Mouse (Mus musculus) heart, postnatal 14 days (tissue): ENCODE measurements around the gene Ifitm6. TPM values are rescaled to one million over a fixed set of nuclear protein-coding genes. Genes with fewer than 3 reads are reported as not detected.
A peak's percentile ranks its signal among the peaks of the same experiment; 100 is the strongest.
"Not testable (repeated sequence)": the region's sequence is repeated elsewhere in the genome, so short reads cannot be mapped to it uniquely, and the experiment has no call there.

Experiments used
- DNase-seq, 2 experiments: peaks; one replicate each; pipeline ENCODE4 v3.0.0; 2021 to 2022
- intact Hi-C: fragments of 180-260 bp; cut with DNase I; formaldehyde crosslinking; loops from one replicate; pipeline ENCODE4 v1.15.1; 2025
- total RNA-seq, 2 experiments: library from RNA; stranded (reverse); gene quantifications; 2 replicates each; pipeline ENCODE4 v1.2.3; 2021

The Ifitm6 gene
- total RNA-seq, 2 experiments from 2014 or later = 0.34 to 1.1 TPM

DNA sequence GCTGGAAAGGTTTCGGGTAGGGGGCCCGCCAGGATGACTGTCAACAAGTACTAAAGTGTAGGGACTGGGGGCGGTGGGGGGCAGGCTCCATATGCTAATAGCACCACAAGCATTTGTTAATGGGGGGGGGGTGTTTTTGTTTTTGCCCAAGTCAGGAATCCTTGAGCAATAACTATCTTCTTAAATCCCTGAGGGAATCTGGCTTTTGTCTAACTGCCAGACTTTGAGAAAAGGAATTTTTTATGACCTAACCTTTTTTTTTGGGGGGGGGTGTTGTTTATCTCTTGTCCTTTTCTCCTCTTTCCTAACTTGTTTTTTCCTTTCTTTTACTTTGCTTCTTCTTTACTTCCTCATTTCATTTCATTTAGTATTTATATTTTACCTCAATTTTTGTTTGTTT is 42.3 kb downstream of the Ifitm6 start:
- no peak for DNase-seq
- intact Hi-C loops = no loop called here

DNA sequence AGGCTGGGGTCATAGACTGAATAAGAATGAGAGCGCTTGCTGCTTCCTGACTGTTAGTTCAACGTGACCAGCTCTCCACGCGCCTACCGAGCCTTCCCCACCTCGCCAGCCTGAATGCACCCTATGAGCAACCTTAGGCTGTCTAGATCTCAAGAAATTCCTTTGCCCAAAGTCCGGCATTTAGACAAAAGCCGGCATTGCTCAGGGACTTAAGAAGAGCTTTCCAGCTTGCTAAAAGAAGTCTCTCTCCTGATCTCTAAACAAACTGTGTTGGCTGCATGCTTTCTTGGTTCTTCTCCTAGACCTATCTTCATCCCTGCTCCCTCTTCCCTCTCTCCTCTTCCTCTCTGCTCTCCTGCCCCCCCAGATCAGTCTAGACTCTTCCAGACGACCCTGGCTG is 42.8 kb downstream of the Ifitm6 start:
- intact Hi-C loops = loop anchor here (5.0 kb wide), 1 partner anchor 32 kb away; no protein-coding TSS in a partner anchor
- no peak for DNase-seq

DNA sequence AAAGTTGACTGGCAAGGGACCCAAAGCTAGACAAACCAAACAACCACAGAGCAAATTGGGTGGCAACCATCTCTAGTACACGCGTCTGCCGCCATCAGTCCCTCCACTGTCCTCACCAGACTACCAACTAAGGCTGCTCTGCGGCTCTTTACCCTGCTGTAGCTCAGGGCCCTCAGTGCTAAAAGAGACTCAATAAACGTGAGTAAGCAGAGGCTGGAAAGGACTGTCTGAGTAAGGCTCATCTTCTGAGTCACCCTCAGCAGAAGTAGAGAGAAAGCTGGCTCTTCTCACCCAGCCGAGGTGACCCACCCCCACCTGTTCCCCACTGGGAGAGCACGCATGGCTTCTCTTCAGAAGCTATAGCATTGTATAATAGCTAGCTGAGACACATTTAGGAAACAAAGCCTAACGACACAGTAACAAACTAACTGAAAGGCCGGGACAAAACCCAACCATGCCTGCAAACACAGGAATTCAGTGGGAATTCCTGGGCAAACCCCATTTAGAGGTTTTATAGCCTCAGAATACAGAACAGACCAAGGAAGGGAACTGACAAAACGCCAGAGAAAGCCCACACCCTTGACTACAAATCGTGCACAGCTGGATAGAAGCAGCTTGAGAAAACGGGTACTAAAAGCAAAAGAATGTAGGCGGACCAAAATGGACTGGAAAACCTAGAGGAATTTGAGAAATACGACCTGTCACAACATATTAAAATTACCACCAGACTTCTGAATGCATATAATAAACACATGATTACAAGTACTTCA is 44.1 kb downstream of the Ifitm6 start:
- intact Hi-C loops = loop anchor here (5.0 kb wide), 1 partner anchor 34 kb away; no protein-coding TSS in a partner anchor

DNA sequence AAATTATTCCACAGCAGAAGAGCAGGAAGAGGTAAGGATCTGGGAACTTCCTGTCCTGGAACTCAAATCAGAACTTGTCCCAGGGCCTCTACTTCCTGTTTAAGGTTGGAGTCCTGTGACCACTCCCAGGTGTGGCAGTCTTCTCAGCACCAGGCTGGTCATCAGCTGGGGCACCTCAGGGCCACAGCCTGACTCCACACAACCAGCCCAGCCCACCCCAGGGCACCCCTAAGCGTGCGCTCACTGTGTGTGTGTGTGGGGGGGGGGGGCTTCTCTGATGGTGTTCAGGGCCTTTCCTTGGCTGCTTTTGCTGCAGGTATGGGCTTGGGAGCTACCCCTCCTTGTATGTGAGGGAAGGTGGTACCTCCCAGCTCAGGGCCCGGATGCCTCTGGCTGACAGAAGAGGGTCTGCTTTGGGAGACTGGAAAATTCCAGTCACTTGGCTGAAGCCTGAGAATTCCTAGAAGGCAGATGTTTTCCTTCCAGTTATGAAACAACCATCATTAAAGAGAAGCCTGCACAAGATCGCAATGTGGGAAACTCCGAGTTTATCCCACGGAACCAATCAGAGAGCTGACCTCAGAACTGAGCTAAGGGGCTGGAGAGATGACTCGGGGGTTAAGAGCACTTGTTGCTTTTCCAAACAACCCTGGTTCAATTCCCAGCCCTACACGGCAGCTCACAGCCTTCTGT is 46.1 kb downstream of the Ifitm6 start:
- intact Hi-C loops = loop anchor here (5.0 kb wide), 1 partner anchor 36 kb away; no protein-coding TSS in a partner anchor
- DNase-seq = peak; percentile 36 to 38

More for the DNA sequence above, 44.1 kb downstream of the Ifitm6 start:
- no peak for DNase-seq

DNA sequence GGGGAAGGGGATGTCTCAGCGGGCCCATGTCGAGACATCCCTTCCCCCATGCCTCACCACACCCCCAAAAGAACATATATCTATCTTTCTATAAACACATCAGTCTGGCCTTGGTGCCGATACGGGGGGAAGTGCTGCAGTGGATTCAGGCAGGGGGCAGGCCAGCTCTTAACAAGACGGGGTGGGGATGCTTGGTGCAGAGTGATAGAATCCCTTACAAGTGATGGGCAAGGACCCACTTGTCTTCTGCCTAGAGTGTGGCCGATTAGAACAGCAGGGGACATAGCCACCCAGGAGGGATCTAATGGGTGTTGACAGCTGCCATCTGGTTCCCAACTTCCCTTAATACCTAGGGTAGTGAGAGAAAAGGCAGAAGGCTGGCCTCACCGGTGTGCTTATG is 46.8 kb downstream of the Ifitm6 start:
- no peak for DNase-seq
- intact Hi-C loops = loop anchor here (5.0 kb wide), 1 partner anchor 36 kb away; no protein-coding TSS in a partner anchor

DNA sequence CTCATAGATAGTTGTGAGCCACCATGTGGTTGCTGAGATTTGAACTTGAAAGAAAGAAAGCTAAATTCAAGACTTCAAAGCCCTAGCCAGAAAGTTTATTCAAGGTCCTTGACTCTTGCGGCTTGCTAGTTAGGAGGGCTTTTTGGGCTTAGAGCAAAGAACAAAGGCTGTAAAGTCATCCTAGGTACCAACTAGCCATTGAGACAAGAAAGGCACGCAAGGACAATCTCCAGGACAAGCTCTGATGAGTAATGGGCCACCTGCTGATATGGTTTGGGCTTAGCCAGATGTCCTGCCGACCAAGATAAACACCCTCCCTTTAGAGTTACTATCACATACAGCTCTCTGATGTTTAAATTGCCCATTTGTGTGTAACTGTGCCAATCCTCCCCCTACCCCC is 49.0 kb downstream of the Ifitm6 start:
- intact Hi-C loops = not testable (repeated sequence)

DNA sequence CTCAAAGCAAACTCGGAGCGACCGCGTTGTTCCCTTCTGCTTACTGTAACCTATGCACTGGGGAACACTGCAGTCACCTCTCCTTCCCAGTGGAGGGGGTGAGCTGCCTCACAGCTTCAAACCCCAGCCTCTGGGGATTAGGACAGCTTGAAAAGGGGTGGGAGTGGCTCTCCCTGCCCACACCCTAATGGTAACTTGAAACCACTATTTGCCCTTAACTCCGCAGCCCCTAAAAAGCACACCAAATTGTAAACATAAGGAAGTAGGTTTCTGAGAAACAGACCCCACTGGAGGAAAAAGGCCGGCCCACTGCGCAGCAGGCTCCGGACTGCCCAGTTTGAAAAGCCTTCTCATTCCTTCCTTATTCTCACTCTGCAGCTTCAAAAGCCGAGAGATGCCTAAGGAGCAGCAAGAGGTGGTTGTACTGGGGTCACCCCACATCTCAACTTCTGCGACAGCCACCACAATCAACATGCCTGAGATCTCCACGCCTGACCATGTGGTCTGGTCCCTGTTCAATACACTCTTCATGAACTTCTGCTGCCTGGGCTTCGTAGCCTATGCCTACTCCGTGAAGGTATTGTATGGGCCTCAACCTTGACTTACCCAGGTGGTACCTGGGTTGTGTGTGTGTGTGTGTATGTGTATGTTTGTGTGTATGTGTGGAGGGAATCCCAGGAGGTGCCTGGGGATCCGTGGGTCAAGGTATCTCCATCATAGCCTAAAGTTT is 49.7 kb downstream of the Ifitm6 start:
- intact Hi-C loops = no loop called here
- no peak for DNase-seq

More for the DNA sequence above, 49.0 kb downstream of the Ifitm6 start:
- not testable (repeated sequence) for DNase-seq

DNA sequence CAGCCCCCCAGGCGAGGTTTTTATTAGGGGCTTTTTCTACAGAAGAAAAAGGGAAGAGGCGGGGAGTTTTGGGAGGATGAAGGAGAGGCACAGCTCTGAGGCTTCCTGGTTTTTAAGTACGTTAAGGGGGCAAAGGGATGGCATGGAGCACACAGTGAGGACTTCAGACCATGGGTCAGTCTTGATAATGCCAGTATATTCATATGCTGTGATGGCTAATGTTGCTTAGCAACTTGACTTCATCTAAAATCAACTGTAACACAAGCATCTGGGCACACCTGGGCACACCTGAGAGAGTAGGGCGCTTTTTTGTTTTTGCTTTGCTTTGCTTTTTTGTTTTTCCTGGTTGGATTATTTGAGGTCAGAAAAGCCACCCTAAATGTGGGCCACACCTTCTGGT is 50.8 kb downstream of the Ifitm6 start, which contains the start of gene Ifitm1:
Gene Ifitm1 (plus strand): TSS at position 301 of the 400 bp plus-strand sequence.
- intact Hi-C loops = no loop called here
- no peak for DNase-seq

Other genes with a start within 250 kb of the Ifitm6 start
- not detected for gene Syce1, start 230.1 kb downstream of the Ifitm6 start, total RNA-seq
- under 1 TPM; 0.22 to 0.36 TPM for gene Zfp941, start 195.7 kb downstream of the Ifitm6 start, total RNA-seq
- not detected for gene Urah, start 182.9 kb downstream of the Ifitm6 start, total RNA-seq
- gene Scgb1c1, start 172.4 kb downstream of the Ifitm6 start, total RNA-seq = 1 to 10 TPM; 6.2 to 8.4 TPM
- gene Odf3, start 170.1 kb downstream of the Ifitm6 start, total RNA-seq = not detected
- gene Gm45785, start 161.6 kb downstream of the Ifitm6 start, total RNA-seq = not detected
- 10 to 100 TPM; 23.7 to 24.5 TPM for gene Ric8a, start 161.0 kb downstream of the Ifitm6 start, total RNA-seq
- gene Bet1l, start 160.3 kb downstream of the Ifitm6 start, total RNA-seq = 10 to 100 TPM; 11.3 to 12.5 TPM
- 10 to 100 TPM; 92.6 to 92.8 TPM for gene Psmd13, start 136.0 kb downstream of the Ifitm6 start, total RNA-seq
- 10 to 100 TPM; 54.6 to 56.2 TPM for gene Sirt3, start 135.6 kb downstream of the Ifitm6 start, total RNA-seq
- gene Cox8b, start 117.5 kb downstream of the Ifitm6 start, total RNA-seq = 1,000 to 10,000 TPM; 2,004 to 2,091 TPM
- gene Nlrp6, start 97.0 kb downstream of the Ifitm6 start, total RNA-seq = not detected
- gene Pgghg, start 76.5 kb downstream of the Ifitm6 start, total RNA-seq = 1 to 10 TPM; 7.4 to 7.7 TPM
- under 1 TPM; 0.38 to 0.80 TPM for gene Ifitm5, start 67.6 kb downstream of the Ifitm6 start, total RNA-seq
- gene Gm45717, start 62.0 kb downstream of the Ifitm6 start, total RNA-seq = not detected
- gene Ifitm2, start 61.9 kb downstream of the Ifitm6 start, total RNA-seq = 100 to 1,000 TPM; 130 TPM
- 1 to 10 TPM; 3.1 to 4.2 TPM for gene Ifitm1, start 50.7 kb downstream of the Ifitm6 start, total RNA-seq
- gene Ifitm3, start 7.2 kb downstream of the Ifitm6 start, total RNA-seq = 10 to 100 TPM; 95.6 to 96.3 TPM
- gene Gm17387, start 11.2 kb upstream of the Ifitm6 start, total RNA-seq = not detected
- under 1 TPM; 0.07 to 0.14 TPM for gene B4galnt4, start 43.2 kb upstream of the Ifitm6 start, total RNA-seq
- gene Pkp3, start 60.3 kb upstream of the Ifitm6 start, total RNA-seq = under 1 TPM; 0.43 to 0.95 TPM
- gene Sigirr, start 82.6 kb upstream of the Ifitm6 start, total RNA-seq = 1 to 10 TPM; 8.0 to 8.1 TPM
- gene Ano9, start 99.9 kb upstream of the Ifitm6 start, total RNA-seq = under 1 TPM; 0.10 to 0.29 TPM
- 10 to 100 TPM; 35.9 to 38.7 TPM for gene Ptdss2, start 104.5 kb upstream of the Ifitm6 start, total RNA-seq
- gene Rnh1, start 154.9 kb upstream of the Ifitm6 start, total RNA-seq = 10 to 100 TPM; 60.8 to 70.2 TPM
- 100 to 1,000 TPM; 101 to 104 TPM for gene Hras, start 176.1 kb upstream of the Ifitm6 start, total RNA-seq
- 1 to 10 TPM; 2.6 to 3.6 TPM for gene Lrrc56, start 176.2 kb upstream of the Ifitm6 start, total RNA-seq
- not detected for gene Lmntd2, start 196.2 kb upstream of the Ifitm6 start, total RNA-seq
- 1 to 10 TPM; 1.2 to 1.5 TPM for gene Rassf7, start 197.9 kb upstream of the Ifitm6 start, total RNA-seq
- gene Phrf1, start 210.9 kb upstream of the Ifitm6 start, total RNA-seq = 10 to 100 TPM; 43.4 to 44.3 TPM
- 1 to 10 TPM; 1.6 to 1.7 TPM for gene Irf7, start 248.6 kb upstream of the Ifitm6 start, total RNA-seq